Mouse (Mus musculus) ES-CJ7 (cell line): Measurements from ENCODE around the gene Rps2.

Source experiments
- DNase-seq: peaks from one replicate; pipeline ENCODE4 v3.0.0; 2011; ENCODE audit warnings: low read depth, low spot score

Rps2 gene

DNA sequence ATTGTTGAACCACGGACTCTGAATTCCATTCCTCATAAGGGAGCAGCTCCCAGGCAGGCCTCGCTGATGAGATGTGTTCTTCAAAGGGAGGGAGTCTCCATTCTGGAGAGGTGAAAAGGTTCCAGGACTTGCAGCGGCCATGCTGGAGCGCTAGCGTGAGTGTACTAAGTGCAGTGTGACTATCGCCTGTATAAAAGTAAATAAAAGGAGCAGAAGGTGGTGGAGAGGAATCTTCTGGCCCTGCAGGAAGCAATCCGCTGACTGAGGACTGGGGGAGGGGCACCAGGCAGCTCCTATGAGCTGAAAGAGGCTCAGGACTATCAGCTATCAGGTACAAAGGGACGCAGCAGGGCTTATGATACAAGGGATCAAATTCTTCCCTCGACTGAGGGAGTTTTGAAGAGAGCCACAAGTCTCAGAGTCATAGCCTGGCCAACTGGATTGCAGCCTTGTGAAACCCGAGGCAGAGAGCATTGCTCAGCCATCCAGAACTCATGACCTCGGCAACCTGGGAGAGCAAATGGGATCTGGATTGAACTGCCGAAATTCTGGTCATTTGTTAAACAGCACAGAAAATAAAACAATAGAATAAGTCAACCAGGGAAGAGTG is 48.5 kb downstream of the Rps2 start:
- no peak for DNase-seq

DNA sequence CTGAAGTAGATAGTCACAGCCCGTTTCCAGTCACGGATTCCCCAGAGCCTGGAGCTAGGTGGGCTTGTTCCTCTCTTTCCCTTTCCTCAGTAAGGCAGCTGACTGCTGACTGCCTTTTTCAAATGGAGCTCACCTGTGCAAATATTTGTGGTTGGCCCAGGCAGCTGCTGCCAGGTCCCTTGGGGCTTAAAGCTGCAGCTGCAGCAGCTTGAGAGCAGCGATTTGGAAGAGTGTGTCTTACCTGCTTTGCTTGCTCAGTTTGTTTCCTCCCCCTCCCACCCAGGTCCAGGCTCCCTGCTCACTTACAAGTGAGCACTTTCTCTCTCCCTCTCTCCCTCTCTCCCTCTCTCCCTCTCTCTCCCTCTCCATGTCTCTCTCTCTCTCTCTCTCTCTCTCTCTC is 51.2 kb downstream of the Rps2 start:
- no peak for DNase-seq
